Mouse (Mus musculus) liver, embryonic 14.5 days (tissue): ENCODE measurements around the gene Plcxd2. TPM values are rescaled to one million over a fixed set of nuclear protein-coding genes. Genes with fewer than 3 reads are reported as not detected.

Experiments used
- ATAC-seq: fragments of 200-750 bp; cut with Nextera tagmentation; 2 replicates; pipeline ENCODE4 v1.8.0; 2017; ENCODE audit warnings: moderate number of reproducible peaks, mild to moderate bottlenecking, moderate library complexity; ENCODE audit not compliant: insufficient read depth
- DNase-seq, 3 experiments: peaks; one replicate each; pipeline ENCODE4 v3.0.0-alpha.2; 2012 to 2013; ENCODE audit warnings: low read depth in 3 of 3, low spot score in 3 of 3
- H3K27ac ChIP-seq: fragments of 300-500 bp; sonication (generic); 2 replicates; pipeline ENCODE4 v1.5.1; 2014; ENCODE audit warnings: moderate library complexity, mild to moderate bottlenecking, control low read depth, inconsistent platforms
- H3K27me3 ChIP-seq: fragments of 300-500 bp; sonication (generic); 2 replicates; pipeline ENCODE4 v1.6.1; 2014; ENCODE audit warnings: mild to moderate bottlenecking, low read length, moderate library complexity; ENCODE audit not compliant: control insufficient read depth, insufficient read depth
- H3K36me3 ChIP-seq: fragments of 300-500 bp; sonication (generic); replicated peaks from 2 replicates; pipeline ENCODE4 v1.6.1; 2014; ENCODE audit warnings: low read depth; ENCODE audit not compliant: control insufficient read depth, insufficient read depth
- H3K4me1 ChIP-seq, 2 experiments: fragments of 200-500 bp in 1 of 2; fragments of 300-500 bp in 1 of 2; sonication (generic) in 1 of 2; replicated peaks; 2 replicates each; pipeline ENCODE4 v1.6.1; 2012 to 2014; ENCODE audit warnings: antibody characterized with exemption in 1 of 2, inconsistent platforms in 1 of 2, low read length in 1 of 2; ENCODE audit not compliant: control insufficient read depth in 2 of 2, insufficient read depth in 2 of 2
- H3K4me2 ChIP-seq: fragments of 300-500 bp; sonication (generic); 2 replicates; pipeline ENCODE4 v1.6.1; 2014; ENCODE audit warnings: low read depth, mild to moderate bottlenecking, control low read depth, moderate library complexity
- H3K4me3 ChIP-seq, 2 experiments: fragments of 200-500 bp in 1 of 2; fragments of 300-500 bp in 1 of 2; sonication (generic) in 1 of 2; 2 replicates each; pipeline ENCODE4 v1.5.1; 2012 to 2014; ENCODE audit warnings: low read depth in 2 of 2, low read length in 2 of 2, mild to moderate bottlenecking in 2 of 2, control low read depth in 1 of 2, inconsistent platforms in 1 of 2, moderate library complexity in 1 of 2; ENCODE audit not compliant: insufficient read depth in 1 of 2
- H3K9ac ChIP-seq: fragments of 300-500 bp; sonication (generic); replicated peaks from 2 replicates; pipeline ENCODE4 v1.6.1; 2014; ENCODE audit warnings: mild to moderate bottlenecking, control low read depth, moderate library complexity
- H3K9me3 ChIP-seq: fragments of 300-500 bp; sonication (generic); 2 replicates; pipeline ENCODE4 v1.6.1; 2016; ENCODE audit warnings: low read length, mixed read lengths; ENCODE audit not compliant: control insufficient read depth
- CTCF ChIP-seq: IDR thresholded peaks from 2 replicates; pipeline ENCODE4 v1.5.1; 2016; ENCODE audit warnings: antibody characterized with exemption, low read depth, control low read depth
- EP300 ChIP-seq: IDR thresholded peaks from 2 replicates; pipeline ENCODE4 v1.6.1; 2016; ENCODE audit warnings: antibody characterized with exemption, low read depth
- WGBS: fragments of 180-500 bp; shearing (Covaris S2); extraction: QIAGEN DNeasy Blood & Tissue Kit; methylation state at CpG from one replicate; pipeline ENCODE4 v1.1.7; 2014; ENCODE audit not compliant: insufficient replicate concordance; 5-methylcytosine and 5-hydroxymethylcytosine counted together
- polyA plus RNA-seq, 2 experiments: library from polyadenylated mRNA; depleted of rRNA in 1 of 2; stranded (reverse) in 1 of 2; unstranded in 1 of 2; fragments of >200 nt; fragmentation: Nextera tagmentation in 1 of 2; extraction: Ambion mirVana in 1 of 2; gene quantifications; 2 replicates each; pipeline versions ENCODE4 v1.2.1 to v1.2.3; 2012 to 2014

Gene Plcxd2
- polyA plus RNA-seq, 2 experiments, result 1.6 to 1.9 TPM

GRCm38 (mm10) chr16:45973959-45974686, 35.9 kb downstream of the Plcxd2 start:
- no peaks in the 10 kb centered on the region for H3K4me1 ChIP-seq
- no peaks in the 10 kb centered on the region for H3K27me3 ChIP-seq
- H3K4me3 ChIP-seq, result no peak overlapping the region
- 48% methylated on average over 9 of the region's 9 CpGs for WGBS
- DNase-seq (no peak), ATAC-seq (no peak)
- no peak overlapping the region for H3K9ac ChIP-seq
- 0 out of 2 replicates have a peak, but pooled peaks have one; percentile 21 for TF ChIP-seq CTCF
- TF ChIP-seq EP300, result no peak
- no peak overlapping the region for H3K27ac ChIP-seq
- no peaks in the 10 kb centered on the region for H3K36me3 ChIP-seq
- H3K4me2 ChIP-seq, result no peak overlapping the region
- no peaks in the 10 kb centered on the region for H3K9me3 ChIP-seq

GRCm38 (mm10) chr16:45970187-45970586, 39.8 kb downstream of the Plcxd2 start:
- H3K36me3 ChIP-seq, result no peaks in the 10 kb centered on the region
- H3K27me3 ChIP-seq, result no peaks in the 10 kb centered on the region
- DNase-seq (no peak), ATAC-seq (no peak)
- no peak overlapping the region for H3K4me3 ChIP-seq
- no peak overlapping the region for H3K4me2 ChIP-seq
- peaks cover 0 to 2% of the 10 kb centered on the region in 2 experiments; a peak in 1 of 4 replicates for H3K4me1 ChIP-seq
- H3K27ac ChIP-seq, result no peak overlapping the region
- no peaks in the 10 kb centered on the region for H3K9me3 ChIP-seq
- H3K9ac ChIP-seq, result no peak overlapping the region
- 60% methylated on average over 2 of the region's 2 CpGs for WGBS
- TF ChIP-seq CTCF (no peak), EP300 (no peak)

GRCm38 (mm10) chr16:45968716-45969115, 41.3 kb downstream of the Plcxd2 start:
- Histone ChIP-seq H3K9me3 (no peaks in the 10 kb centered on the region), H3K4me3 (no peak overlapping the region), H3K4me1 (peaks cover 0 to 2% of the 10 kb centered on the region in 2 experiments; a peak in 1 of 4 replicates), H3K9ac (no peak overlapping the region), H3K4me2 (no peak overlapping the region), H3K27ac (no peak overlapping the region), H3K36me3 (no peaks in the 10 kb centered on the region), H3K27me3 (no peaks in the 10 kb centered on the region)
- DNase-seq (no peak), ATAC-seq (no peak)
- TF ChIP-seq EP300, result no peak
- TF ChIP-seq CTCF, result no peak
- WGBS, result 49% methylated on average over 5 of the region's 5 CpGs

- ATAC-seq, result no peak
These were observed 42.5 kb downstream of the Plcxd2 start for GRCm38 (mm10) chr16:45967471-45967870.

GRCm38 (mm10) chr16:45966604-45967003, 43.4 kb downstream of the Plcxd2 start:
- H3K4me2 ChIP-seq, result no peak overlapping the region
- ATAC-seq, result no peak
- peaks cover 0 to 2% of the 10 kb centered on the region in 2 experiments; a peak in 1 of 4 replicates for H3K4me1 ChIP-seq
- no peak overlapping the region for H3K4me3 ChIP-seq
- no peak overlapping the region for H3K9ac ChIP-seq
- no peak for DNase-seq
- no peaks in the 10 kb centered on the region for H3K27me3 ChIP-seq
- no peaks in the 10 kb centered on the region for H3K9me3 ChIP-seq
- 41% methylated on average over 5 of the region's 5 CpGs for WGBS
- H3K36me3 ChIP-seq, result no peaks in the 10 kb centered on the region
- no peak overlapping the region for H3K27ac ChIP-seq
- no peak for TF ChIP-seq CTCF

More at GRCm38 (mm10) chr16:45967471-45967870, 42.5 kb downstream of the Plcxd2 start:
- no peak overlapping the region for H3K27ac ChIP-seq
- no peaks in the 10 kb centered on the region for H3K9me3 ChIP-seq
- no peak overlapping the region for H3K4me2 ChIP-seq
- TF ChIP-seq EP300, result no peak
- TF ChIP-seq CTCF, result peak; percentile 82
- H3K27me3 ChIP-seq, result no peaks in the 10 kb centered on the region
- H3K4me3 ChIP-seq, result no peak overlapping the region
- peak in 1 of 3 experiments; percentile 17 for DNase-seq
- peaks cover 0 to 2% of the 10 kb centered on the region in 2 experiments; a peak in 1 of 4 replicates for H3K4me1 ChIP-seq
- no peaks in the 10 kb centered on the region for H3K36me3 ChIP-seq
- 12% methylated on average over 7 of the region's 7 CpGs for WGBS
- H3K9ac ChIP-seq, result no peak overlapping the region
